Comparison of ENCODE assay signal across 9 mouse cellular contexts in the genomic region with DNA sequence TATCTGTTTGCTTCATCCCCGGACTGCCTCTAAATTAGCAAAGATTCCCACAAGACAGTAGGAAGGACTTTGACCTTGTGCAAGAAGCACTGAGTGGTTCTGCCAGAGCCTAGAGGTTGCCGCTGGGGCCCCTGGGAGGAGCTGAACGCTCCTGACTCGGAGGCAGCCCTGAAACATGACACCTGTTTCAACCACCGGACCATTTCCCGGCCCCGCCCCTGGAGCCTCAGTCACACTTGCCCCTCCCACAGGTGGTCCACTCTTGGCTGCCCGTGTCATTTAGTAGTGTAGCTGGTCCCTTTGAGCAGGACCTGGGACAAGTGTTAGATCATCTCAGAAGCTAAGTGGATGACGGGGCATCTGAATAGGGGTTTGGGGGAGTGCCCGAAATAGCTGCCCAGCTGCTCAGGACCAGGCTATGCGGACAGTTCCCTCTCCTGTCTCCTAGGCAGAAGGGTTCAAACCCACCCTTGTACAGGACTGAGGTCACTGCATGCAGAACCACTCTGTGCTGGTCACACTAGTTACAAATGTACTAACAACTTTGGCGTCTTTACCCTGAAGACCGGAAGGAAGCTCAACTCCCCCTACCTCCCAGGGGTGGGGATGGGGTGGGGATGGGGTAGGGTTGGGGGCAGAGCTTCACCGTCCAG. TPM values are rescaled to one million over a fixed set of nuclear protein-coding genes. Genes with fewer than 3 reads are reported as not detected.
DNase-seq lines count a peak whose midpoint lies in the region; ATAC-seq and TF ChIP-seq lines count a peak whose summit lies in the region.
"Had no signal": no experiment of that assay in that cellular context is flagged by ENCODE, and none has a peak within 500 bp of the region (broad histone marks: within the 10 kb centered on the region; RNA-seq: fewer than 3 reads in every experiment).

No protein-coding gene starts in this region.

- H3K27me3 ChIP-seq in heart, postnatal 0 days (ENCODE audit: control insufficient read depth, insufficient read depth, low read length), result peaks cover 81% of the 10 kb centered on the region
- peaks cover 86% of the 10 kb centered on the region for H3K27me3 ChIP-seq in hindbrain, embryonic 10.5 days (ENCODE audit: insufficient read depth, poor library complexity, severe bottlenecking)
- peaks cover 85% of the 10 kb centered on the region for H3K27me3 ChIP-seq in midbrain, embryonic 10.5 days (ENCODE audit: low read depth, poor library complexity, severe bottlenecking)

- no peak for TF ChIP-seq CTCF in heart, postnatal 0 days (IDR thresholded peaks at IDR 0.05; ENCODE audit: low read depth)

- H3K9ac ChIP-seq in heart, postnatal 0 days (replicated peaks; ENCODE audit: low read depth, low read length), result no peak overlapping the region
- H3K9ac ChIP-seq: limb, embryonic 15.5 days had no signal

- no peaks in the 10 kb centered on the region for H3K4me1 ChIP-seq in heart, postnatal 0 days (ENCODE audit: control insufficient read depth, insufficient read depth)
- peaks cover 45% of the 10 kb centered on the region for H3K4me1 ChIP-seq in hindbrain, embryonic 10.5 days (replicated peaks)
- H3K4me1 ChIP-seq in midbrain, embryonic 10.5 days, result peaks cover 45% of the 10 kb centered on the region

- H3K9me3 ChIP-seq in heart, postnatal 0 days (replicated peaks; ENCODE audit: control insufficient read depth, low read length), result no peaks in the 10 kb centered on the region
- H3K9me3 ChIP-seq in hindbrain, embryonic 10.5 days, result no peaks in the 10 kb centered on the region
- H3K9me3 ChIP-seq in midbrain, embryonic 10.5 days (replicated peaks), result no peaks in the 10 kb centered on the region
- H3K9me3 ChIP-seq: limb, embryonic 15.5 days had no signal

- WGBS in heart, postnatal 0 days, result 4% methylated on average over 14 of the region's 14 CpGs
- 3% methylated on average over 14 of the region's 14 CpGs for WGBS in hindbrain, embryonic 10.5 days
- WGBS in midbrain, embryonic 10.5 days, result 5% methylated on average over 14 of the region's 14 CpGs

- no peak overlapping the region for H3K27ac ChIP-seq in heart, postnatal 0 days (ENCODE audit: low read depth)
- H3K27ac ChIP-seq in hindbrain, embryonic 10.5 days, result peak overlapping the region; percentile 81
- H3K27ac ChIP-seq in midbrain, embryonic 10.5 days (replicated peaks), result peak overlapping the region; percentile 74
- H3K27ac ChIP-seq: limb, embryonic 15.5 days had no signal

- H3K36me3 ChIP-seq in heart, postnatal 0 days (replicated peaks; ENCODE audit: control insufficient read depth, insufficient read depth, low read length), result no peaks in the 10 kb centered on the region
- H3K36me3 ChIP-seq in hindbrain, embryonic 10.5 days, result 0 out of 2 replicates have a peak, but pooled peaks cover 2% of the 10 kb centered on the region
- no peaks in the 10 kb centered on the region for H3K36me3 ChIP-seq in midbrain, embryonic 10.5 days
- H3K36me3 ChIP-seq: limb, embryonic 15.5 days had no signal

- ATAC-seq in heart, postnatal 0 days (ENCODE audit: insufficient read depth, low read depth), result peak; percentile 54

- no peak overlapping the region for H3K4me3 ChIP-seq in heart, postnatal 0 days (ENCODE audit: low read depth, low read length)
- peak overlapping the region; percentile 56 for H3K4me3 ChIP-seq in hindbrain, embryonic 10.5 days
- peak overlapping the region; percentile 55 for H3K4me3 ChIP-seq in midbrain, embryonic 10.5 days
- H3K4me3 ChIP-seq: limb, embryonic 15.5 days had no signal

- H3K4me2 ChIP-seq in heart, postnatal 0 days (ENCODE audit: low read depth, low read length), result no peak overlapping the region
- H3K4me2 ChIP-seq: limb, embryonic 15.5 days had no signal

- TF ChIP-seq EP300 in heart, postnatal 0 days (IDR thresholded peaks at IDR 0.05; ENCODE audit: low read depth), result no peak

- no peak for DNase-seq in heart, postnatal 0 days (ENCODE audit: low spot score)
- DNase-seq in heart, adult 18-20 months, result no peak
- peak; percentile 83 for DNase-seq in cerebellum, adult 9-11 months
- DNase-seq in hindbrain, embryonic 10.5 days (ENCODE audit: low spot score), result peak; percentile 62
- peak; percentile 51 for DNase-seq in midbrain, embryonic 10.5 days (ENCODE audit: low spot score)
- no peak for DNase-seq in layer of hippocampus, adult 9-11 months
- DNase-seq in right cerebral cortex, postnatal 36 days (ENCODE audit: low spot score in 2 of 2), result no peak
- DNase-seq in thymus, postnatal 36 days, result no peak

RNA-seq across cellular contexts. Expression of a gene that starts 1.8 kb away (rescaled TPM):
- total RNA-seq in heart, postnatal 0 days (2014; rRNA removed; ENCODE audit: low replicate concordance), result 1.4 and 4.4 TPM in 2 replicates
- polyA plus RNA-seq in heart, postnatal 0 days (2015; fragmentation: Nextera tagmentation; extraction: Ambion mirVana), result 0.52 and 1.0 TPM in 2 replicates
- 1 to 10 TPM; 3.1 to 4.0 TPM for total RNA-seq in heart, adult 18-20 months (2021)
- 41.2 and 87.6 TPM in 2 replicates for polyA plus RNA-seq in hindbrain, embryonic 10.5 days (2016; fragmentation: Nextera tagmentation; extraction: Ambion mirVana)
- polyA plus RNA-seq in midbrain, embryonic 10.5 days (2016; fragmentation: Nextera tagmentation; extraction: Ambion mirVana), result 14.2 and 34.9 TPM in 2 replicates

RNA-seq across cellular contexts. Expression of a gene that starts 35.3 kb away (rescaled TPM):
- total RNA-seq in heart, postnatal 0 days (2014; rRNA removed; ENCODE audit: low replicate concordance), result 0.23 and 3.5 TPM in 2 replicates
- polyA plus RNA-seq in heart, postnatal 0 days (2015; fragmentation: Nextera tagmentation; extraction: Ambion mirVana), result 0.20 and 0.51 TPM in 2 replicates
- total RNA-seq in heart, adult 18-20 months (2021), result 1 to 10 TPM; 1.5 TPM
- polyA plus RNA-seq in hindbrain, embryonic 10.5 days (2016; fragmentation: Nextera tagmentation; extraction: Ambion mirVana), result 1.1 and 1.9 TPM in 2 replicates
- polyA plus RNA-seq in midbrain, embryonic 10.5 days (2016; fragmentation: Nextera tagmentation; extraction: Ambion mirVana), result 1.2 and 1.6 TPM in 2 replicates

Comparison
In these comparisons a context has a peak if more than half of its experiments do, and no peak if none do; other contexts are left out.
1. DNase-seq: peak in cerebellum, adult 9-11 months (single experiment), hindbrain, embryonic 10.5 days (single experiment) and midbrain, embryonic 10.5 days (single experiment); none in heart, postnatal 0 days (single experiment), heart, adult 18-20 months (0 of 2), layer of hippocampus, adult 9-11 months (single experiment), right cerebral cortex, postnatal 36 days (0 of 2) and thymus, postnatal 36 days (0 of 2).